Mouse (Mus musculus) cerebellum, adult 9-11 months (tissue): ENCODE data around the gene 2310011J03Rik.
"Not testable (repeated sequence)": the region's sequence is repeated elsewhere in the genome, so short reads cannot be mapped to it uniquely, and the experiment has no call there.

Source experiments
- DNase-seq: peaks from one replicate; pipeline ENCODE4 v3.0.0; 2022

2310011J03Rik gene

DNA sequence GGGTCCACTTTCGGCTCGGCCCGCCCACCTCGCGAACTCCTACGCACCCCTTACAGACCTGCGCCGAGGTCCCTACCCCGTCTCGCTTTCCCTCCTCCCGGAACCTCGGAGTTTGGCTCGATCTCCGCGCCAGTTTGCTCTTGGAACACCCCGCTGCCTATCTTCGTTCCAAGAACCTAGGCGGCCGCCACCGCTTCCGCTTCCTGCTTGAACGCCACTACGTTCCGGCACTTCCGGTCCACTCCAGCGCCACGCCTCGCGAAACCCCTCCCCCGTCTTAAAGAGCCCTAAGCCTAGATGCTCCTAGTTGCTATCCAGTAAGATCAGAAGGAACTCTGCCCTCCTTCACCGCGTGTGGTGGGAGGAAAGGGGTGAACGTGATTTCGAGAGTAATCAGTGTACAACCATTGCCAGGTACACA, at the start of gene 2310011J03Rik:
TSS of gene 2310011J03Rik (minus strand) at position 198 of the 421 bp plus-strand sequence.
- DNase-seq = peak; percentile 91

DNA sequence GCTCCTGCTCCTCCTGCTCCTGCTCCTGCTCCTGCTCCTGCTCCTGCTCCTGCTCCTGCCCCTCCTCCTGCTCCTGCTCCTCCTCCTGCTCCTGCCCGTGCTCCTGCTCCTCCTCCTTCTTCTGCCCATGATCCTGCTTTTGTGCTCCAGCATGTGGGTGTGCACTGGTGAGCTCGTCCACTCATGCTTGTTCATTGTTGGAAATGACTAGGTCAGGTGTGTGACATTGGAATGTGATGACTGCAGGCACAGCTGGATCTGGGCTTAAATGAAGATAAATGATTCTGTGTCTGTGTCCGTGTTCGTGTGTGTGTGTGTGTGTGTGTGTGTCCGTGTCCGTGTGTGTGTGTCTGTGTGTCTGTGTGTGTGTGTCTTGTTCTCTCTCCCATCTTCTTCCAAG, 48.1 kb upstream of the 2310011J03Rik start:
- DNase-seq = no peak

- DNase-seq = no peak
These were observed 47.6 kb upstream of the 2310011J03Rik start for GRCm38 (mm10) chr10:80367954-80368353.

GRCm38 (mm10) chr10:80365736-80366135, 45.4 kb upstream of the 2310011J03Rik start:
- DNase-seq = no peak

DNA sequence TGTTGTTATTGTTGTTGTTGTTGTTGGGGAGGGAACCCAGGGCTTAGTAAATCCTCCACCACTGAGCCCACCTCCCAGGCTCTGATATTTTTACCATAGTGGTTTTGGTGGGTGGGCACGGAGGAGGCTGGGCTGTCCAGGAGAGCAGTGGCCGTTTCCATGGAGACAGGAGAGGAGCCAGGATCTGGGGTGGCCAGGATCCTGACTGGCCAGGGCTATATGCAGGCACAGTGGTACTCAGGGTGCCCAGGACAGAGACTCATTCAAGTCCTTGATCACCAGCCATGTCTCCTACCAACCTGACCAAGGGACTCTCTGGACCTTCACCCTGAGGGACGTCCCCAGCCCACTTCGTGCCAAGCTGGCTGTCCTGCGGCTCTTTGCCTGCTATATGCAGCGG, 43.4 kb upstream of the 2310011J03Rik start:
- no peak for DNase-seq

DNA sequence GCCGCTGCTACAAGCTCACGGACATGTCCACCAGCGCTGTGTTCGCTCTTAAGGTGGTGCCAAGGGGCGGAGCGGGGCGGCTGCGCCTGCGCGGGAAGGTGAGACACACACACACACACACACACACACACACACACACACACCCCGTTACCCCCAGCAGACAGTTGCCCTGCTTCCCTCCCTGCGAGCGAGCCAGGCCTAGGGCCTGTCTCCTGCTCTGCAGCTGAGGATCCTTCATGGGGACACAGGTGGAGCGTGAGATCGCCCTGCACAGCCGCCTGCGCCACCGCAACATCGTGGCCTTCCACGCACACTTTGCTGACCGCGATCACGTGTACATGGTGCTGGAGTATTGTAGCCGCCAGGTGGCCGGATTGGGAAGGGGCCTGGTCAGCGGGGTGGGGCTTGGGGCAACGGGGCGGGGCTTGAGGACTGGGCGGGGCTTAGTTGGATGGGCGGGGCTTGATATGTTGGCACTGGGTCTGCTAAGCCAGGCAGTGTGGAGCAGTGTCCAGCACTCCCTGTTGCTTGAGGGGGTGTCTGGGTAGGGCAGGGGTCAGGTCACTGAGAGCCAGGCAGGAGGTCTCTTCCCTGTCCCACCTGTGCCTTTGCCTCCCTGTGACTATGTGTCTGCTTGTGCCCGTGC, 37.8 kb upstream of the 2310011J03Rik start:
- DNase-seq = peak; percentile 86

DNA sequence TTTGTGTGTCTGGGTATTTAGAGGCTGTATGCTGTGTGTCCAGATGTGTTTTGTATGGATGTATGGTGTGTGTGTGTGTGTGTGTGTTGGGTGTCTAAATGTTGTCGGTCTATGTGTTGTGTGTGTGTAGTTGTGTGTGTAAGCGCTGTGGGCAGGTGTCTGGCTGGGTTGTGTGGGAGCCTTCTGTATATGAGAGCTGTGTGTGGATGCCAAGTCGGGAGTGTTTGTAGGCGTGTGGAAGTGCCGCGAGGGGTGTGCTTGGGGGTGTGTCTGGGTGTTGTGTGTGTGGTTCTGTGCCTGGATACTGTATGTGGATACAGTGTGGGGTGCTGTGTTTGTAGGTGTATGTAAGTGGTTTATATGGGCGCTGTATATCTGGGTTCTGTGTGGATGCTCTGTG, 37.0 kb upstream of the 2310011J03Rik start:
- DNase-seq = no peak

- no peak for DNase-seq
These were observed 36.4 kb upstream of the 2310011J03Rik start for GRCm38 (mm10) chr10:80356737-80357136.

DNA sequence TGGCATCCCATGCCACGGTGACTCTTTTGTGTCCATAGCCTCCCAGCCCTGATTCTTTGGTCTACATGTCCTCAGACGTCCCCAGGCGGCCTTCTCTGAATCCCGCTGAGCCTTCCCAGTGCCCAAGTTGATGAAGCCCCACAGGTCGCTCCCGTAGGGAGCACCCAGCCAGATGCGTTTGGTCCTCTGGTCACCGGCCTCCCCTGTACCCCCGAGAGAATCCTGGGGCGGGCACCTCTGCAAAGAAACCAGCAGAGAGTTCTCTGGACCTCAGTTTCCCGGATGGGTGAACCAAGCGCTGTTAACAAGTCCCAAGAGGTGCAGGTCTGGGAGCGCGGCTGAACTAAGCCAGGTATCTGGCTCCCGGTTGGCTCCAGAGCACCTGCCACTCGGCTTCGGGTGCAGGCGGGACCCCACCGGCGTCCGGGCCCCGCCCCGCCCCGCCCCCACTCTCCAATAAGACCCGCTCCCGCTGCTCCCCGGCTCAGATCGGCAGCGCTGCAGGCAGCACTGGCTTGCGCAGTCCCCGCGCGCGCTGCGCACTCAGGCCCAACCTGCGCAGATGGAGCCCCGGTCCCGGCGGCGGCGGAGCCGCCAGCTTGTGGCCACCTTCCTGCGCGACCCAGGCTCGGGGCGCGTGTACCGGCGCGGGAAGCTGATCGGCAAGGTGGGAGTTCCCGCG, 35.8 kb upstream of the 2310011J03Rik start, which contains the start of gene Plk5:
TSS of gene Plk5 (plus strand) at position 459 of the 682 bp plus-strand sequence.
- peak; percentile 84 for DNase-seq

- DNase-seq = peak; percentile 89
These were observed 35.1 kb upstream of the 2310011J03Rik start for GRCm38 (mm10) chr10:80355431-80355830.

- no peak for DNase-seq
These were observed 32.4 kb upstream of the 2310011J03Rik start for GRCm38 (mm10) chr10:80352727-80353126.

DNA sequence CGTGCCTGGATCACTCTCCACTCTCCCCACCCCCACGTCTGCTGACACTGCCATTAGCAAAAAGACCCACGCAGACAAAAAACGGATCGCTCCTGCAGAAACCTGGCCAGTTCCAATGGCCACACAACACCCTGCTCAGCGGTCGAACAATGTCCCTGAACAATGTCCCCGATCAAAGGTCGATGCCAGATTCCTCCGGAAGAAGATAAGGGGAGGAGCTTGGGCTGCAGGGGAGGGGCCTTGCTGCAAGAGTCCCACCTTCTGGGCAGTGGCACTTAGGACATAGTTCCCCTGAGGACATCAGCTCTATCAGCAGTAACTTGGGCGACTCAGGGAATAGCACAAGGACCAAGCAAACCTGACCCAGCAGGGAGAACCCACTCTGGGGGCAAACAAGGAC, 31.6 kb upstream of the 2310011J03Rik start:
- DNase-seq = no peak

- peak; percentile 83 for DNase-seq
These were observed 30.0 kb upstream of the 2310011J03Rik start for GRCm38 (mm10) chr10:80350292-80350691.

GRCm38 (mm10) chr10:80348981-80349380, 28.6 kb upstream of the 2310011J03Rik start:
- DNase-seq = peak; percentile 66

DNA sequence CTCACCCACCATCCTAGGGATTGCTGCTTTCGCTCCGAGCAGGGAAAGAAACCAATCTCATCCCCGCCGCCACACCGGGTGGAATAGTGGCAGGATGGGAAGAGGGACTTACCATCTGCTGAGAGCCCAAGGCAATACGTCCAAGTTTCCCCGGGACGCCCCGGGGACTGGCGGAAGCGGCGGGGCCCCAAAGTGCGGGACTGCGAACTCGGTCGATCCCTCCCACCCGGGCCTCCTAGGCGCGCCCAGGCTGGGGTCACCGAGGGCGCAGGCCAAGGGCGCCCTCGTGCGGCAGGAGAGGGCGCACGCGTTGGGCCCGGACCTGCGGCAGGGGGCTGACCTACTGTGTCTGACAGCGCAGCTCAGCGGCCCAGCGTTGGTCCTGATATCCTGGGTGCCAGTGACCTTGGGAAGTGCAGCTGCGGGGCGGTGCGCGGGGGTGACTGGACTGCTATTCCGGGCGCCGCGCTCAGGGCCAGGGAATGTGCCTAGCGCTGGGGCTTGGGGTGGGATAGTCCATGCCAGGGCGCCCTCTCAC, 28.0 kb upstream of the 2310011J03Rik start, which contains the start of gene Adamtsl5:
TSS of gene Adamtsl5 (minus strand) at position 169 of the 538 bp plus-strand sequence.
- DNase-seq = peak; percentile 64

DNA sequence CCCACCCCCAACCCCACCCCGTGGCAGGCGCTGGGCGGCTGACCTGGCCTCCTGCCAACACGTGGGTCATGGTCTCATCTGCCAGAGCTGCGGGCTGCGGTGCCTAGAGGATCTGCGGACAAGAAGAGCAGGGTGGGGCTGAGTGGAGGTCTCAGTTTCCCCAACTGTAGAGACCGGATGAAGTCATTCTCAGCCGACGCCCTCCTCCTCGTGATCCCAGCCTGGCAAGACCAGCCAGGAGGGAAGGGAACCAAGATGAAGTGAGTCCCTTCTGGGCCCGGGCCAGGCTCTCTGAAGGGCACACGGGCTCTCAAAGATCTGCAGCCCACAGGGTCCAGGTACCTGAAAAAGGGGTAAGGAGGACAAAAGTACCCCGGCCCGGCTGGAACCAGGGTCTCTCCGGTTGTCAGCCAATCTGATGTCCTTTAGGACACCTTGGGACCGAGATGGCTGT, 27.2 kb upstream of the 2310011J03Rik start:
- peak; percentile 47 for DNase-seq

- DNase-seq = not testable (repeated sequence)
These were observed 25.6 kb upstream of the 2310011J03Rik start for GRCm38 (mm10) chr10:80345929-80346328.

GRCm38 (mm10) chr10:80345122-80345521, 24.8 kb upstream of the 2310011J03Rik start:
- DNase-seq = no peak

DNA sequence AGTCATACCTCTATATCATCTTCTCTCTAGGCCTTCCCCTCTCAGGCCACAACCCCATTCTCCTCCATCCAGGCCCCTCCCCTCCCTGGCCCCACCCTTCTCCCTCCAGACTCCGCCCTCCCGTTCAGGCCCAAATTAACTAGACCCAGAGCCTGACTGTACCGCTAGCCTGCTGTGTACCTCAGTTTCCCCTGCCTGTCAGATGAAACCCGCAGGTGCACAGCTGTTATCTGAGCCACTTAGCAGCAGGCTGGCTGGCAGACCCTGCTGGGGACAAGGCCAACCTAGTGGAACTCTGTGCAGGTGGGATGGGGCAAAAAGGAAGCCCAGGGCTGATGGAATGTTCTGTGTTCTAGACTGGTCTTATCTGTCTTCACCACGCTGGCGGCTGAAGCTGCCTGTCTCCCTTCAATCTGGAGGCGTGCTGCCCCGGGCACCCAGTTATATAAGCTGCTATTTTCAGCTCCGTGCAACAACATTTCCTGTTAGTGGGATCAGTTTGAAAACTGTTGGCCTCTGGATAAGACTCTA, 23.9 kb upstream of the 2310011J03Rik start:
- no peak for DNase-seq

- DNase-seq = peak; percentile 52
These were observed 23.1 kb upstream of the 2310011J03Rik start for GRCm38 (mm10) chr10:80343425-80343895.

DNA sequence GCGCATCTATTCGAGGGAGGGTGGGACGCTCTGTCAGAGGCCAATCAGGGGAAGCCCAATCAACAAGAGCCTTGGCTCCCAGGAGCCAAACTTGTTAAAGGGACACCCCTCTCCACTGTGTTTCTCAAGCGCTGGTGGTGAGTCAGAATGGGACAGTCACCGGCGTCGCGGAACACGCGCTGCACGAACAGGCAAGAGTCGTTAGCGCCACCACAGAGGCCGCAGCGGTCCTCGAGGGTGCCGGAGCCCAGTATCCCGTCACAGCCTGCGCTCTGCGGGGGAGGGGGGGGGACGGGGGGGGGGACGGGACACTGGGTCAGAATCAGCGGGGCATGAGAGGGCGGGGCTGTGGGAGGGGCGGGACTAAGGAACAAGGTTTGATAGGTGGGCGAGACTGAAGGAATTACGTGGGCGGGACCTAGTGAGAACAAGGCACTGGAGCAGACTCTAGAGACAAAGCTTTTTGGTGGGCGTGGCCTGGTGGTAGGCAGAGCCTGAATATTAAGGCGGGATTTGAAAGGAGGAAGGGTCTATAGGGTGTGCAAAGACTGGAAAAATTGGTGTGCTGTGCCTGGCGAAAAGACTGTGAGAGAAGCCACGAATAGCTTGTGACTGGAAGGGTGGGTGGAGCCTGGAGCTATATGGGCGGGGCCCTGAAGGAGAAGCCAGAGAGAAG, 22.6 kb upstream of the 2310011J03Rik start:
- peak; percentile 53 for DNase-seq

- DNase-seq = no peak
These were observed 22.0 kb upstream of the 2310011J03Rik start for GRCm38 (mm10) chr10:80342305-80342748.
